Mouse (Mus musculus): Measurements from ENCODE around the gene Qrfp. TPM values are rescaled to one million over a fixed set of nuclear protein-coding genes. Genes with fewer than 3 reads are reported as not detected.

Qrfp gene
- total and polyA plus RNA-seq, 2 experiments from 2014 or later = 0.20 TPM; not detected in 1

GRCm38 (mm10) chr2:31776479-31776878 is 33.9 kb downstream of the Qrfp start:
- Histone ChIP-seq H3K27ac (ENCODE audit: low read depth, low read length) (no peak overlapping the region), H3K36me3 (ENCODE audit: insufficient read depth, low read length) (peaks cover 20% of the 10 kb centered on the region), H3K4me3 (ENCODE audit: low read depth, low read length) (no peak overlapping the region), H3K4me2 (ENCODE audit: low read depth, low read length, poor library complexity, severe bottlenecking) (no peak overlapping the region), H3K4me1 (ENCODE audit: insufficient read depth, low read length) (no peaks in the 10 kb centered on the region), H3K9me3 (ENCODE audit: low read length) (no peaks in the 10 kb centered on the region), H3K27me3 (ENCODE audit: insufficient read depth, low read length) (no peaks in the 10 kb centered on the region), H3K9ac (replicated peaks; ENCODE audit: low read length, poor library complexity, severe bottlenecking) (no peak overlapping the region)
- no peak for ATAC-seq (ENCODE audit: low FRiP score)
- WGBS = 96% methylated on average over 3 of the region's 3 CpGs
- no peak for DNase-seq (ENCODE audit: low spot score)
- TF ChIP-seq CTCF (IDR thresholded peaks at IDR 0.05) = no peak

- TF ChIP-seq CTCF (IDR thresholded peaks at IDR 0.05) = no peak
- Histone ChIP-seq H3K9ac (replicated peaks; ENCODE audit: low read length, poor library complexity, severe bottlenecking) (no peak overlapping the region), H3K4me2 (ENCODE audit: low read depth, low read length, poor library complexity, severe bottlenecking) (no peak overlapping the region), H3K27ac (ENCODE audit: low read depth, low read length) (peak overlapping the region; percentile 6; the same call in 1 of the 2 replicates), H3K4me1 (ENCODE audit: insufficient read depth, low read length) (peaks cover 10% of the 10 kb centered on the region; the same call in 1 of the 2 replicates), H3K4me3 (ENCODE audit: low read depth, low read length) (no peak overlapping the region), H3K36me3 (ENCODE audit: insufficient read depth, low read length) (no peaks in the 10 kb centered on the region), H3K27me3 (ENCODE audit: insufficient read depth, low read length) (no peaks in the 10 kb centered on the region), H3K9me3 (ENCODE audit: low read length) (no peaks in the 10 kb centered on the region)
- WGBS = 64% methylated on average over 7 of the region's 7 CpGs
- ATAC-seq (ENCODE audit: low FRiP score) (no peak), DNase-seq (ENCODE audit: low spot score) (no peak)
Measured at GRCm38 (mm10) chr2:31770781-31771441, 39.5 kb downstream of the Qrfp start.

- WGBS = 35% methylated on average over 6 of the region's 6 CpGs
- Histone ChIP-seq H3K4me2 (ENCODE audit: low read depth, low read length, poor library complexity, severe bottlenecking) (no peak overlapping the region), H3K4me1 (ENCODE audit: insufficient read depth, low read length) (peaks cover 10% of the 10 kb centered on the region; the same call in 1 of the 2 replicates), H3K27me3 (ENCODE audit: insufficient read depth, low read length) (no peaks in the 10 kb centered on the region), H3K4me3 (ENCODE audit: low read depth, low read length) (no peak overlapping the region), H3K9ac (replicated peaks; ENCODE audit: low read length, poor library complexity, severe bottlenecking) (no peak overlapping the region), H3K27ac (ENCODE audit: low read depth, low read length) (peak overlapping the region; percentile 21; the same call in 1 of the 2 replicates), H3K36me3 (ENCODE audit: insufficient read depth, low read length) (no peaks in the 10 kb centered on the region), H3K9me3 (ENCODE audit: low read length) (no peaks in the 10 kb centered on the region)
- TF ChIP-seq CTCF (IDR thresholded peaks at IDR 0.05) = no peak
- DNase-seq (ENCODE audit: low spot score) (no peak), ATAC-seq (ENCODE audit: low FRiP score) (no peak)
Measured at GRCm38 (mm10) chr2:31769631-31770111, 40.7 kb downstream of the Qrfp start.

GRCm38 (mm10) chr2:31769115-31769514 is 41.3 kb downstream of the Qrfp start:
- Histone ChIP-seq H3K27ac (ENCODE audit: low read depth, low read length) (peak overlapping the region; percentile 21; the same call in 1 of the 2 replicates), H3K4me1 (ENCODE audit: insufficient read depth, low read length) (peaks cover 10% of the 10 kb centered on the region; the same call in 1 of the 2 replicates), H3K9me3 (ENCODE audit: low read length) (no peaks in the 10 kb centered on the region), H3K36me3 (ENCODE audit: insufficient read depth, low read length) (no peaks in the 10 kb centered on the region), H3K9ac (replicated peaks; ENCODE audit: low read length, poor library complexity, severe bottlenecking) (no peak overlapping the region), H3K4me2 (ENCODE audit: low read depth, low read length, poor library complexity, severe bottlenecking) (no peak overlapping the region), H3K27me3 (ENCODE audit: insufficient read depth, low read length) (no peaks in the 10 kb centered on the region), H3K4me3 (ENCODE audit: low read depth, low read length) (no peak overlapping the region)
- TF ChIP-seq CTCF (IDR thresholded peaks at IDR 0.05) = no peak
- WGBS = 57% methylated on average over 4 of the region's 4 CpGs
- ATAC-seq (ENCODE audit: low FRiP score) (no peak), DNase-seq (ENCODE audit: low spot score) (no peak)

GRCm38 (mm10) chr2:31767815-31768214 is 42.6 kb downstream of the Qrfp start:
- DNase-seq (ENCODE audit: low spot score) (no peak), ATAC-seq (ENCODE audit: low FRiP score) (no peak)
- H3K36me3 ChIP-seq (ENCODE audit: insufficient read depth, low read length) = no peaks in the 10 kb centered on the region
- WGBS = 73% methylated on average over 4 of the region's 4 CpGs
- no peaks in the 10 kb centered on the region for H3K27me3 ChIP-seq (ENCODE audit: insufficient read depth, low read length)
- H3K4me1 ChIP-seq (ENCODE audit: insufficient read depth, low read length) = peaks cover 14% of the 10 kb centered on the region
- no peaks in the 10 kb centered on the region for H3K9me3 ChIP-seq (ENCODE audit: low read length)
- no peak for TF ChIP-seq CTCF (IDR thresholded peaks at IDR 0.05)
- H3K4me2 ChIP-seq (ENCODE audit: low read depth, low read length, poor library complexity, severe bottlenecking) = no peak overlapping the region
- no peak overlapping the region for H3K4me3 ChIP-seq (ENCODE audit: low read depth, low read length)
- no peak overlapping the region for H3K9ac ChIP-seq (replicated peaks; ENCODE audit: low read length, poor library complexity, severe bottlenecking)
- H3K27ac ChIP-seq (ENCODE audit: low read depth, low read length) = no peak overlapping the region

- no peaks in the 10 kb centered on the region for H3K36me3 ChIP-seq (ENCODE audit: insufficient read depth, low read length)
- H3K4me1 ChIP-seq (ENCODE audit: insufficient read depth, low read length) = peaks cover 14% of the 10 kb centered on the region
- H3K9ac ChIP-seq (replicated peaks; ENCODE audit: low read length, poor library complexity, severe bottlenecking) = no peak overlapping the region
- no peak for DNase-seq (ENCODE audit: low spot score)
- no peak overlapping the region for H3K27ac ChIP-seq (ENCODE audit: low read depth, low read length)
- WGBS = 96% methylated on average over 6 of the region's 6 CpGs
- no peak for ATAC-seq (ENCODE audit: low FRiP score)
- no peaks in the 10 kb centered on the region for H3K27me3 ChIP-seq (ENCODE audit: insufficient read depth, low read length)
- TF ChIP-seq CTCF (IDR thresholded peaks at IDR 0.05) = no peak
- no peak overlapping the region for H3K4me2 ChIP-seq (ENCODE audit: low read depth, low read length, poor library complexity, severe bottlenecking)
- H3K9me3 ChIP-seq (ENCODE audit: low read length) = no peaks in the 10 kb centered on the region
- no peak overlapping the region for H3K4me3 ChIP-seq (ENCODE audit: low read depth, low read length)
Measured at GRCm38 (mm10) chr2:31767104-31767503, 43.3 kb downstream of the Qrfp start.
